ENCODE assay signal across 13 mouse cellular contexts in genomic region chr3:68535160-68535728, GRCm38 (mm10).
DNase-seq lines count a peak whose midpoint lies in the region; ATAC-seq and TF ChIP-seq lines count a peak whose summit lies in the region.
"Had no signal": no experiment of that assay in that cellular context is flagged by ENCODE, and none has a peak within 500 bp of the region (broad histone marks: within the 10 kb centered on the region; RNA-seq: fewer than 3 reads in every experiment).

No protein-coding gene starts in this region.

- H3K4me2 ChIP-seq in lung, postnatal 0 days (replicated peaks; ENCODE audit: low read depth, low read length), result no peak overlapping the region
- H3K4me2 ChIP-seq: liver, embryonic 13.5 days had no signal

- H3K27me3 ChIP-seq in heart, adult 2 months (ENCODE audit: control insufficient read depth, insufficient read depth, low read length), result no peaks in the 10 kb centered on the region
- H3K27me3 ChIP-seq in kidney, adult 2 months (replicated peaks; ENCODE audit: control insufficient read depth, insufficient read depth, low read length), result no peaks in the 10 kb centered on the region
- H3K27me3 ChIP-seq in lung, postnatal 0 days (replicated peaks; ENCODE audit: insufficient read depth, low read length), result no peaks in the 10 kb centered on the region
- H3K27me3 ChIP-seq in embryonic facial prominence, embryonic 10.5 days (replicated peaks; ENCODE audit: low read depth, poor library complexity, severe bottlenecking), result no peaks in the 10 kb centered on the region
- H3K27me3 ChIP-seq: liver, embryonic 13.5 days had no signal

- H3K4me1 ChIP-seq in heart, adult 2 months (ENCODE audit: control insufficient read depth, insufficient read depth, low read length), result peaks cover 1% of the 10 kb centered on the region
- H3K4me1 ChIP-seq in kidney, adult 2 months (ENCODE audit: control insufficient read depth, insufficient read depth, low read length), result peaks cover 15% of the 10 kb centered on the region; the same call in 1 of the 2 replicates
- H3K4me1 ChIP-seq in lung, postnatal 0 days (ENCODE audit: insufficient read depth, low read depth, low read length), result 0 out of 2 replicates have a peak, but pooled peaks cover 8% of the 10 kb centered on the region
- H3K4me1 ChIP-seq in embryonic facial prominence, embryonic 10.5 days, result peaks cover 21% of the 10 kb centered on the region
- H3K4me1 ChIP-seq: liver, embryonic 13.5 days had no signal

- no peak for ATAC-seq in lung, postnatal 0 days

- TF ChIP-seq POLR2A in heart, adult 2 months (IDR thresholded peaks at IDR 0.05; ENCODE audit: insufficient read depth, low read depth, low read length), result no peak
- no peak for TF ChIP-seq POLR2A in kidney, adult 2 months (IDR thresholded peaks at IDR 0.05; ENCODE audit: low read depth, low read length)

- WGBS in heart, adult 2 months, result 57% methylated on average over 7 of the region's 7 CpGs
- WGBS in kidney, adult 2 months, result 52% methylated on average over 7 of the region's 7 CpGs
- WGBS in lung, postnatal 0 days, result 52% methylated on average over 7 of the region's 7 CpGs
- WGBS in embryonic facial prominence, embryonic 10.5 days, result 82% methylated on average over 7 of the region's 7 CpGs

- peak overlapping the region; percentile 19 for H3K27ac ChIP-seq in heart, adult 2 months
- peak overlapping the region; percentile 44 for H3K27ac ChIP-seq in kidney, adult 2 months (ENCODE audit: insufficient read depth, low read depth, low read length)
- H3K27ac ChIP-seq in lung, postnatal 0 days (ENCODE audit: low read length), result peak overlapping the region; percentile 74
- no peak overlapping the region for H3K27ac ChIP-seq in embryonic facial prominence, embryonic 10.5 days (replicated peaks)
- H3K27ac ChIP-seq: limb, embryonic 10.5 days; liver, embryonic 13.5 days had no signal

- H3K4me3 ChIP-seq in heart, adult 2 months, result no peak overlapping the region
- no peak overlapping the region for H3K4me3 ChIP-seq in kidney, adult 2 months (ENCODE audit: insufficient read depth, low read depth, low read length)
- no peak overlapping the region for H3K4me3 ChIP-seq in lung, postnatal 0 days (ENCODE audit: low read depth, low read length)
- H3K4me3 ChIP-seq in embryonic facial prominence, embryonic 10.5 days, result no peak overlapping the region
- H3K4me3 ChIP-seq: erythroblast, embryonic 14.5 days; limb, embryonic 10.5 days; liver, embryonic 13.5 days had no signal

- H3K36me3 ChIP-seq in heart, adult 2 months (ENCODE audit: control insufficient read depth, insufficient read depth, low read length), result peaks cover 6% of the 10 kb centered on the region
- no peaks in the 10 kb centered on the region for H3K36me3 ChIP-seq in kidney, adult 2 months (ENCODE audit: control insufficient read depth, insufficient read depth, low read length)
- H3K36me3 ChIP-seq in lung, postnatal 0 days (ENCODE audit: insufficient read depth, low read length), result no peaks in the 10 kb centered on the region
- peaks cover 4% of the 10 kb centered on the region; the same call in 1 of the 2 replicates for H3K36me3 ChIP-seq in embryonic facial prominence, embryonic 10.5 days (replicated peaks)
- H3K36me3 ChIP-seq: G1E; liver, embryonic 13.5 days had no signal

- H3K79me2 ChIP-seq in heart, adult 2 months (replicated peaks; ENCODE audit: control insufficient read depth, insufficient read depth, low read length), result peaks cover 3% of the 10 kb centered on the region

- intact Hi-C loops in heart, adult 2 months (cut with DNase I), result no loop called here

- no peak for TF ChIP-seq CTCF in heart, adult 2 months (IDR thresholded peaks at IDR 0.05)
- TF ChIP-seq CTCF in kidney, adult 2 months (conservative IDR thresholded peaks at IDR 0.05; ENCODE audit: insufficient read depth, insufficient read length, low read depth, low read length), result no peak
- no peak for TF ChIP-seq CTCF in lung, postnatal 0 days (IDR thresholded peaks at IDR 0.05)

- DNase-seq in heart, adult 2 months, result no peak
- no peak for DNase-seq in heart, adult 18-20 months
- DNase-seq in kidney, adult 2 months, result no peak
- DNase-seq in kidney, postnatal 36 days, result no peak
- no peak for DNase-seq in lung, postnatal 0 days (ENCODE audit: low spot score)
- no peak for DNase-seq in lung, postnatal 14 days
- DNase-seq in kidney, postnatal 10 days, result peak; percentile 47
- no peak for DNase-seq in embryonic facial prominence, embryonic 10.5 days (ENCODE audit: low spot score)
- DNase-seq: liver, embryonic 13.5 days; spleen, adult 18-20 months had no signal

- H3K9ac ChIP-seq in heart, adult 2 months (ENCODE audit: low read depth, low read length), result no peak overlapping the region
- H3K9ac ChIP-seq in lung, postnatal 0 days (replicated peaks; ENCODE audit: low read depth), result no peak overlapping the region
- H3K9ac ChIP-seq: liver, embryonic 13.5 days had no signal

- H3K9me3 ChIP-seq in lung, postnatal 0 days (ENCODE audit: low read length), result no peaks in the 10 kb centered on the region
- H3K9me3 ChIP-seq in embryonic facial prominence, embryonic 10.5 days, result peaks cover 9% of the 10 kb centered on the region; the same call in 1 of the 2 replicates
- H3K9me3 ChIP-seq: limb, embryonic 10.5 days; liver, embryonic 13.5 days had no signal

- no peak for TF ChIP-seq EP300 in heart, adult 2 months (IDR thresholded peaks at IDR 0.05; ENCODE audit: insufficient read depth, low read depth, low read length)
- TF ChIP-seq EP300 in lung, postnatal 0 days (IDR thresholded peaks at IDR 0.05), result no peak
